Mouse (Mus musculus) E14TG2a.4 (cell line): ENCODE results near the gene Snip1.

Experiments used
- CTCF ChIP-seq: conservative IDR thresholded peaks from 2 replicates; pipeline ENCODE4 v1.5.1; 2014; ENCODE audit warnings: low read length
- NANOG ChIP-seq: IDR thresholded peaks from 2 replicates; pipeline ENCODE4 v1.6.1; 2014; ENCODE audit warnings: borderline replicate concordance, low read length, mixed read lengths
- POU5F1 ChIP-seq: IDR thresholded peaks from 2 replicates; pipeline ENCODE4 v1.6.1; 2014; ENCODE audit warnings: low read length, borderline replicate concordance

DNA sequence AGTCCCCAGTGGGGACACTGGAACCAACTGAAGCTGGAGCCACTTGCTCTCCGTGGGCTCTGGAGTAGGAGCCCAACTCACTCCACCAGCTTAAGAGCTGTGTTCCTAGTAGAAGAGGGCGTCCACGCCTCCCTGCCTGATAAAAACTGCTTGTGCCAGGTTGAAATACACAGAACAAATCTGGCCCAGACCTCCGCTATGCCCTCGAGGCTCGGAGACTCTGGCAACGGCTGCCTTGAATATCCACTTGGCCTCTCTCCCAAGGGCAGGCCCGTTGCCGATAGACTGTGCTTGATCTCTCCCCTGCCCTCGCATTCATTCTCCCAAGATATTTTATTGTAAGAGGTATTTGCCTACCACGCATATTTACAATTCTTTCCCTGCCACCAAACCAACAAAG is 49.0 kb upstream of the Snip1 start:
- TF ChIP-seq CTCF (no peak), POU5F1 (no peak), NANOG (no peak)
